Mouse (Mus musculus) frontal cortex, adult (tissue): Measurements from ENCODE around the gene Tmem239.

Experiments used
- ATAC-seq: cut with Nextera tagmentation; 2 replicates; pipeline ENCODE4 v1.9.2; 2017; ENCODE audit warnings: mild to moderate bottlenecking, moderate library complexity, mixed read lengths; ENCODE audit not compliant: low TSS enrichment

The Tmem239 gene

DNA sequence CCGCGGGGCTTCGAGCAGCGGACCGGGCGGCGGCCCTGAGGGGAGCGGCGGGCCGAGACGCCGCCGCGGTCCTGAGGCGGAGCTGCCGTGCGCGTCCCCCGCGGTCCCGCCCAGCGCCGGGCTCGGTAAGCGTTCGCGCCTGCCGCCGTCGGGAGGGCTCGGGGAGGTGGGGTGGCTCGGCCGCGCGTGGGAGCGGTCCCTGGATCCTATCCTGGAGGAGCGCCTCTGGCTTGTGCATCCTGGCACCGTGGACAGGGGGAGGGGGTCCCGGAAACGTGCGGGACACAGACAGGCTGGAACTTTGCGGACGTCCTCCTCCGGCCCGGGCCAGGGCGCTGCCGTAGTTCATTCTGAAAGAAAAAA is 44.1 kb downstream of the Tmem239 start:
- ATAC-seq: peak; percentile 71

DNA sequence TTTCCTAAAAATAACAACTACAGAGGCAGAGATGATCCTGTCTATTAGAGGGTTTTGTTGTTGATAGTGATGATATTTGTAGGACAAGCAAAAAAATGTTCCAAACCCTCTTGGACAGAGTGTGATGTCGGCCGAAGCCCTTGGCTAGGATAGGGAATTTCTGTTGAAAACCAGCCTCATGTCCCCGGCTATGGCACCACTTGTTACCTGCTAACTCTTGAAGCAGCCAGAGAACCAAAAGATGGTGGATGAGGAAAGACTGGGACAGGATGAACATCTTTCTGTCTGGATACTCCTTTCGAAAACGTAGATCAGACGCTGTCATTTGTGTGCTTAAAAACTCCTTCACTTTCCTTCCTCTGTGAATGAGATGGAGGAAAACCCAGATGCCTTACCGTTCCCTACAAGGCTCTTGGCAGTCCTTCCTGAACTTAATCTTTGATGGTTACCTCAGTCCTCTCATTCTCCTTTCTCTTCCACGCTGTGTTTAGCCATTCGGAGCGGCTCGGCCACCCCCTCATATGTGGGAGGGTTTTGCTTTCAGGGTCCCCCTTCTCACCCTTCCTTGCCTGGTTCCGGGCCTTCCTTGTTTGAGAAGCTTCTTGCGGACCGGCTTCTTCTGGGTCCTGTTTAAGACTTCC is 44.9 kb downstream of the Tmem239 start:
- ATAC-seq: no peak

DNA sequence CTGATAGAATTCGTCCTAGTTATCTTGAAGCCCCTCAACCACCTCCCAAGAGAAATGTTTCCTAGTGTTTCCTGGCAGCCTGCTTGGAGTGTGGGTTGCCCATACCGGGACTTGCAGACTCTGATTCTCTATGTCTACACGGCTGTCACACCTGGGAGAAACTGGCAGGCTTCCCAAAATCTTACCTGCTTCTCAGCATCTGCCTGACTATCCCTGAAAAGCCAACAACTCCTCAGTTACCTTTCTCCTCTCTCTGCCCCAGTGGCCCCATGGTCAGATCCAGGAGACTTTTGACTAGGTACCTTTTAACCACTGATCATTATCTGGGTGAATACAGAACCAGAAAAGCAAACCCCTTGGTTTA is 45.4 kb downstream of the Tmem239 start:
- no peak for ATAC-seq

DNA sequence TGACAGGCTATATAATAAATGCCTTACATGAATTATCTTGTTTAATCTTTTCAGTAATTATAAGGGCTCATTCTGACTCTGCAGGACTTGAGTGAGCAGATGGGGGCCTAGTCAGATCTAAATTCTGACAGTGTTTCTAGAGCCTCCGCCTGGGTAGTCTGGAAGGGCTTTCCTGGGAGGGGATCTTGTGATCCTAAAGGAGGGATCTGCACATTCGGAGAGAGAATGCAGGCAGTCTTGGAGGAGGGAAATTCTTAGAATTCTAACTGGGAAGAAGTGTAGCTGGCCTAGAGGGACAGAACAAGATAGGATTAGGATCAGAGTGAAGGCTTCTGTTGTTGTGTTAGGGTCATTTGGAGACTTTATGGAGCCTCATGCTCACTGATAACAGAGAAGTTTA is 46.0 kb downstream of the Tmem239 start:
- no peak for ATAC-seq

DNA sequence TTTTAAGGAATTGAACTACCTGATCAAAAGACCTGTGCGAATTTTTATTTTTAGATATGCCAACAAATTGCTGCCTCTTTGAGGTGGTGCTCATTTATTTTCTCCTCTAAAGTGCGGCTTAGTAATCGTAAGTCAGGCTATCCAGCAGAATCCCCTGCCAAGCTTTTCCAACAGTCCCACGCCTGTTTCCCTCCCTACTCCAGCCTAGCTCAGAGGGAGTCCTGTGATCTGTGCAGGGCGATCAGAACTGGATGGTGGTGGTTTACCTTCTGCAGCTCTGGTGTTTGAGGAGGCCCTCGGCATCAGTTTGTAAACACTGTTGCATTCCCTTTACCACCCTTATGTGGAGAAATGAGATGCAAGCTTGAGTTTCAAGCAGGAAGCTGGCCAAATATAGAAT is 47.1 kb downstream of the Tmem239 start:
- ATAC-seq: peak; percentile 23; the same call in 1 of the 2 replicates

DNA sequence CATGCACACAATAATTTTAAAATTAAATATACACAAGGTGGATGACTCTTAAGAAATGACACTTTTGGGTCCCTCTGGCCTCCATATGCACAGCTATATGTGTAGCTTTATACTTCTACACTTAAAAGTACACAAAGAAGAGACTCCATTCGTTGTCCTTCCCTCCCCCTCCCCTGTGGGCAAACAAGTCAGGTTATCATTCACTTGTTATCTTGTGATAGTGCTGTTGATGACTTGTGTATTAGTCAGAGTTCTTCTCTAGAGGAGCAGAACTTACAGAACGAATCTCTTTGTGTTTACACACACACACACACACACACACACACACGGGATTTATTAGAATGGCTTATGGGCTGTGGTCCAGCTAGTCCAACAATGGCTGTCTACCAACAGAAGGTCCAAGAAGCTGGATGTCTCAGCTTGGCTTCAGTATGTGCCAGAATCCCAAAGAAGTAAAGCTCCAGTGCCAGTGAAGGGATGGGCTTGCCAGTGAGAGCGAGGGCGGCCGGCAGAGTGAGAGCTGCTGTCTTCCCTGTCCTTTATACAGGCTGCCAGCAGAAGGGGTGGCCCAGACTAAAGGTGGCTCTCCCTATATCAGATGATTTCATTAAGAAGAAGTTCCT is 48.6 kb downstream of the Tmem239 start:
- peak; percentile 34; the same call in 1 of the 2 replicates for ATAC-seq
